Mouse (Mus musculus): ENCODE data around the gene Rora.
"Not testable (repeated sequence)": the region's sequence is repeated elsewhere in the genome, so short reads cannot be mapped to it uniquely, and the experiment has no call there.

Gene Rora

GRCm38 (mm10) chr9:69044614-69045133, 391.1 kb downstream of the Rora start:
- in situ Hi-C loops (cut with MboI; ENCODE audit: unreplicated experiment in 2 of 2), result no loop called here

GRCm38 (mm10) chr9:69045908-69046307, 392.3 kb downstream of the Rora start:
- in situ Hi-C loops (cut with MboI; ENCODE audit: unreplicated experiment in 2 of 2), result no loop called here

GRCm38 (mm10) chr9:69050856-69051255, 397.3 kb downstream of the Rora start:
- in situ Hi-C loops (cut with MboI; ENCODE audit: unreplicated experiment in 2 of 2), result no loop called here

- in situ Hi-C loops (cut with MboI; ENCODE audit: unreplicated experiment in 2 of 2), result no loop called here
Measured at GRCm38 (mm10) chr9:69051890-69052289, 398.3 kb downstream of the Rora start.

- in situ Hi-C loops (cut with MboI; ENCODE audit: unreplicated experiment in 2 of 2), result no loop called here
Measured at GRCm38 (mm10) chr9:69055302-69055701, 401.7 kb downstream of the Rora start.

- in situ Hi-C loops (cut with MboI; ENCODE audit: unreplicated experiment in 2 of 2), result no loop called here
Measured at GRCm38 (mm10) chr9:69071203-69071867, 417.7 kb downstream of the Rora start.

GRCm38 (mm10) chr9:69073271-69073670, 419.7 kb downstream of the Rora start:
- in situ Hi-C loops (cut with MboI; ENCODE audit: unreplicated experiment in 2 of 2), result no loop called here

- in situ Hi-C loops (cut with MboI; ENCODE audit: unreplicated experiment in 2 of 2), result no loop called here
Measured at GRCm38 (mm10) chr9:69084086-69084719, 430.6 kb downstream of the Rora start.

GRCm38 (mm10) chr9:69084720-69085661, 431.4 kb downstream of the Rora start:
- in situ Hi-C loops (cut with MboI; ENCODE audit: unreplicated experiment in 2 of 2), result no loop called here

GRCm38 (mm10) chr9:69086844-69087243, 433.3 kb downstream of the Rora start:
- in situ Hi-C loops (cut with MboI; ENCODE audit: unreplicated experiment in 2 of 2), result no loop called here

- in situ Hi-C loops (cut with MboI; ENCODE audit: unreplicated experiment in 2 of 2), result no loop called here
Measured at GRCm38 (mm10) chr9:69087325-69087724, 433.7 kb downstream of the Rora start.

- in situ Hi-C loops (cut with MboI; ENCODE audit: unreplicated experiment in 2 of 2), result no loop called here
Measured at GRCm38 (mm10) chr9:69090749-69091270, 437.2 kb downstream of the Rora start.

- in situ Hi-C loops (cut with MboI; ENCODE audit: unreplicated experiment in 2 of 2), result no loop called here
Measured at GRCm38 (mm10) chr9:69092119-69093013, 438.8 kb downstream of the Rora start.

GRCm38 (mm10) chr9:69100153-69100756, 446.7 kb downstream of the Rora start:
- in situ Hi-C loops (cut with MboI; ENCODE audit: unreplicated experiment in 2 of 2), result not testable (repeated sequence)

GRCm38 (mm10) chr9:69104321-69104720, 450.7 kb downstream of the Rora start:
- in situ Hi-C loops (cut with MboI; ENCODE audit: unreplicated experiment in 2 of 2), result no loop called here

- in situ Hi-C loops (cut with MboI; ENCODE audit: unreplicated experiment in 2 of 2), result no loop called here
Measured at GRCm38 (mm10) chr9:69109618-69110300, 456.2 kb downstream of the Rora start.

- in situ Hi-C loops (cut with MboI; ENCODE audit: unreplicated experiment in 2 of 2), result no loop called here
Measured at GRCm38 (mm10) chr9:69110301-69110674, 456.7 kb downstream of the Rora start.

GRCm38 (mm10) chr9:69110706-69111105, 457.1 kb downstream of the Rora start:
- in situ Hi-C loops (cut with MboI; ENCODE audit: unreplicated experiment in 2 of 2), result no loop called here

GRCm38 (mm10) chr9:69111539-69111938, 458.0 kb downstream of the Rora start:
- in situ Hi-C loops (cut with MboI; ENCODE audit: unreplicated experiment in 2 of 2), result no loop called here

Measured in v-Abl transformed pro-B cells (cell line).